18 mouse cellular contexts compared by ENCODE assay signal in genomic region chr6:140209083-140209482, GRCm38 (mm10).
DNase-seq lines count a peak whose midpoint lies in the region; ATAC-seq and TF ChIP-seq lines count a peak whose summit lies in the region.
"Had no signal": no experiment of that assay in that cellular context is flagged by ENCODE, and none has a peak within 500 bp of the region (broad histone marks: within the 10 kb centered on the region; RNA-seq: fewer than 3 reads in every experiment).

No protein-coding gene starts in this region.

- no peak overlapping the region for H3K4me3 ChIP-seq in intestine, embryonic 14.5 days (ENCODE audit: low read depth, low read length)
- H3K4me3 ChIP-seq in intestine, postnatal 0 days (ENCODE audit: low read depth, low read length), result no peak overlapping the region
- H3K4me3 ChIP-seq in lung, embryonic 15.5 days, result no peak overlapping the region
- H3K4me3 ChIP-seq in midbrain, embryonic 11.5 days (ENCODE audit: low read depth, low read length), result no peak overlapping the region
- no peak overlapping the region for H3K4me3 ChIP-seq in midbrain, embryonic 13.5 days (replicated peaks)
- H3K4me3 ChIP-seq: embryonic facial prominence, embryonic 12.5 days; forebrain, embryonic 15.5 days; heart, embryonic 10.5 days; hindbrain, embryonic 13.5 days had no signal

- H3K4me1 ChIP-seq in intestine, embryonic 14.5 days (replicated peaks; ENCODE audit: control insufficient read depth, insufficient read depth, low read length), result no peaks in the 10 kb centered on the region; the same call in 1 of the 2 replicates
- no peaks in the 10 kb centered on the region for H3K4me1 ChIP-seq in intestine, postnatal 0 days (replicated peaks; ENCODE audit: control insufficient read depth, insufficient read depth, low read length)
- no peaks in the 10 kb centered on the region for H3K4me1 ChIP-seq in lung, embryonic 15.5 days
- H3K4me1 ChIP-seq in midbrain, embryonic 11.5 days (ENCODE audit: control insufficient read depth, insufficient read depth, low read length), result no peaks in the 10 kb centered on the region
- H3K4me1 ChIP-seq in midbrain, embryonic 13.5 days (replicated peaks), result no peaks in the 10 kb centered on the region
- H3K4me1 ChIP-seq: embryonic facial prominence, embryonic 12.5 days; forebrain, embryonic 15.5 days; heart, embryonic 10.5 days; hindbrain, embryonic 13.5 days had no signal

- H3K9ac ChIP-seq in intestine, embryonic 14.5 days (ENCODE audit: low read length), result no peak overlapping the region
- H3K9ac ChIP-seq in intestine, postnatal 0 days (ENCODE audit: low read depth, low read length), result no peak overlapping the region
- no peak overlapping the region for H3K9ac ChIP-seq in lung, embryonic 15.5 days
- no peak overlapping the region for H3K9ac ChIP-seq in midbrain, embryonic 11.5 days (ENCODE audit: low read length)
- no peak overlapping the region for H3K9ac ChIP-seq in midbrain, embryonic 13.5 days (replicated peaks)
- H3K9ac ChIP-seq: embryonic facial prominence, embryonic 12.5 days; forebrain, embryonic 15.5 days; hindbrain, embryonic 13.5 days had no signal

- peak overlapping the region; percentile 11; the same call in 1 of the 2 replicates for H3K4me2 ChIP-seq in intestine, embryonic 14.5 days (ENCODE audit: low read length)
- H3K4me2 ChIP-seq in intestine, postnatal 0 days (replicated peaks; ENCODE audit: low read depth), result no peak overlapping the region
- no peak overlapping the region for H3K4me2 ChIP-seq in lung, embryonic 15.5 days
- no peak overlapping the region for H3K4me2 ChIP-seq in midbrain, embryonic 11.5 days
- H3K4me2 ChIP-seq in midbrain, embryonic 13.5 days (replicated peaks), result no peak overlapping the region
- H3K4me2 ChIP-seq: embryonic facial prominence, embryonic 12.5 days; forebrain, embryonic 15.5 days; hindbrain, embryonic 13.5 days had no signal

- peak; percentile 5 for DNase-seq in embryo, embryonic 10.5 days (ENCODE audit: low spot score)
- DNase-seq in embryo, embryonic 9.5 days (ENCODE audit: extremely low spot score), result no peak
- DNase-seq in intestine, embryonic 14.5 days (ENCODE audit: low spot score), result no peak
- DNase-seq in lung, postnatal 10 days, result no peak
- DNase-seq in midbrain, embryonic 11.5 days (ENCODE audit: low spot score, missing footprints), result peak; percentile 44
- DNase-seq: cerebellum, adult 11-12 months; cerebellum, adult 9-10 months; gastrocnemius, postnatal 25 days; heart, postnatal 4 days had no signal

- H3K9me3 ChIP-seq in intestine, embryonic 14.5 days (ENCODE audit: control insufficient read depth, low read length), result no peaks in the 10 kb centered on the region; the same call in 1 of the 2 replicates
- H3K9me3 ChIP-seq in intestine, postnatal 0 days (ENCODE audit: control insufficient read depth), result no peaks in the 10 kb centered on the region
- no peaks in the 10 kb centered on the region for H3K9me3 ChIP-seq in lung, embryonic 15.5 days
- H3K9me3 ChIP-seq in midbrain, embryonic 11.5 days (ENCODE audit: control insufficient read depth, low read length), result no peaks in the 10 kb centered on the region; the same call in 1 of the 2 replicates
- no peaks in the 10 kb centered on the region for H3K9me3 ChIP-seq in midbrain, embryonic 13.5 days
- H3K9me3 ChIP-seq: embryonic facial prominence, embryonic 12.5 days; forebrain, embryonic 15.5 days; heart, embryonic 10.5 days; hindbrain, embryonic 13.5 days had no signal

- no peaks in the 10 kb centered on the region for H3K27me3 ChIP-seq in intestine, embryonic 14.5 days (replicated peaks; ENCODE audit: control insufficient read depth, insufficient read depth, low read length)
- no peaks in the 10 kb centered on the region for H3K27me3 ChIP-seq in intestine, postnatal 0 days (replicated peaks; ENCODE audit: control insufficient read depth, insufficient read depth, low read length)
- no peaks in the 10 kb centered on the region for H3K27me3 ChIP-seq in lung, embryonic 15.5 days
- no peaks in the 10 kb centered on the region for H3K27me3 ChIP-seq in midbrain, embryonic 11.5 days (ENCODE audit: control insufficient read depth, insufficient read depth, low read length)
- no peaks in the 10 kb centered on the region for H3K27me3 ChIP-seq in midbrain, embryonic 13.5 days
- H3K27me3 ChIP-seq: embryonic facial prominence, embryonic 12.5 days; forebrain, embryonic 15.5 days; hindbrain, embryonic 13.5 days; Patski had no signal

- no peak for TF ChIP-seq CTCF in intestine, postnatal 0 days (IDR thresholded peaks at IDR 0.05; ENCODE audit: low read depth)

- 49% methylated on average over 14 of the region's 14 CpGs for WGBS in intestine, embryonic 14.5 days
- 66% methylated on average over 14 of the region's 14 CpGs for WGBS in intestine, postnatal 0 days
- 44% methylated on average over 14 of the region's 14 CpGs for WGBS in lung, embryonic 15.5 days
- WGBS in midbrain, embryonic 11.5 days, result 84% methylated on average over 14 of the region's 14 CpGs
- WGBS in midbrain, embryonic 13.5 days, result 89% methylated on average over 14 of the region's 14 CpGs

- no peaks in the 10 kb centered on the region for H3K36me3 ChIP-seq in intestine, embryonic 14.5 days (ENCODE audit: control insufficient read depth, insufficient read depth, low read length)
- no peaks in the 10 kb centered on the region for H3K36me3 ChIP-seq in intestine, postnatal 0 days (ENCODE audit: control insufficient read depth, insufficient read depth)
- no peaks in the 10 kb centered on the region for H3K36me3 ChIP-seq in lung, embryonic 15.5 days
- H3K36me3 ChIP-seq in midbrain, embryonic 11.5 days (ENCODE audit: control insufficient read depth, insufficient read depth, low read length), result no peaks in the 10 kb centered on the region
- no peaks in the 10 kb centered on the region for H3K36me3 ChIP-seq in midbrain, embryonic 13.5 days
- H3K36me3 ChIP-seq: embryonic facial prominence, embryonic 12.5 days; forebrain, embryonic 15.5 days; heart, embryonic 10.5 days; hindbrain, embryonic 13.5 days had no signal

- no peak overlapping the region for H3K27ac ChIP-seq in intestine, embryonic 14.5 days (ENCODE audit: low read depth)
- no peak overlapping the region for H3K27ac ChIP-seq in intestine, postnatal 0 days (ENCODE audit: low read depth, low read length)
- no peak overlapping the region for H3K27ac ChIP-seq in lung, embryonic 15.5 days
- H3K27ac ChIP-seq in midbrain, embryonic 11.5 days (ENCODE audit: low read depth, low read length), result no peak overlapping the region
- H3K27ac ChIP-seq in midbrain, embryonic 13.5 days, result no peak overlapping the region
- H3K27ac ChIP-seq: embryonic facial prominence, embryonic 12.5 days; forebrain, embryonic 15.5 days; heart, embryonic 10.5 days; hindbrain, embryonic 13.5 days had no signal

- 0 out of 2 replicates have a peak, but pooled peaks have one; percentile 53 for ATAC-seq in intestine, embryonic 14.5 days (replicated peaks; ENCODE audit: low FRiP score, low TSS enrichment, low read depth)
- ATAC-seq in intestine, postnatal 0 days, result no peak
- peak; percentile 37; the same call in 1 of the 2 replicates for ATAC-seq in lung, embryonic 15.5 days (ENCODE audit: borderline replicate concordance, extremely low read depth, low FRiP score, low TSS enrichment)
- ATAC-seq in midbrain, embryonic 11.5 days (ENCODE audit: low FRiP score), result no peak
- no peak for ATAC-seq in midbrain, embryonic 13.5 days
- ATAC-seq: activated CD4-positive, CD25-positive, alpha-beta regulatory T cell, adult 4 months; forebrain, embryonic 15.5 days; Patski had no signal

Comparison
In these comparisons a context has a peak if more than half of its experiments do, and no peak if none do; other contexts are left out.
1. DNase-seq: peak in embryo, embryonic 10.5 days (single experiment) and midbrain, embryonic 11.5 days (single experiment); none in embryo, embryonic 9.5 days (single experiment), intestine, embryonic 14.5 days (single experiment) and lung, postnatal 10 days (single experiment).
2. ATAC-seq: peak in intestine, embryonic 14.5 days (single experiment) and lung, embryonic 15.5 days (single experiment); none in intestine, postnatal 0 days (single experiment), midbrain, embryonic 11.5 days (single experiment) and midbrain, embryonic 13.5 days (single experiment).